Mouse (Mus musculus): ENCODE results near the gene Mepce. TPM values are rescaled to one million over a fixed set of nuclear protein-coding genes. Genes with fewer than 3 reads are reported as not detected.

Gene Mepce
- total and polyA plus RNA-seq, 3 experiments = 32.7 to 43.7 (median 37.3) TPM

DNA sequence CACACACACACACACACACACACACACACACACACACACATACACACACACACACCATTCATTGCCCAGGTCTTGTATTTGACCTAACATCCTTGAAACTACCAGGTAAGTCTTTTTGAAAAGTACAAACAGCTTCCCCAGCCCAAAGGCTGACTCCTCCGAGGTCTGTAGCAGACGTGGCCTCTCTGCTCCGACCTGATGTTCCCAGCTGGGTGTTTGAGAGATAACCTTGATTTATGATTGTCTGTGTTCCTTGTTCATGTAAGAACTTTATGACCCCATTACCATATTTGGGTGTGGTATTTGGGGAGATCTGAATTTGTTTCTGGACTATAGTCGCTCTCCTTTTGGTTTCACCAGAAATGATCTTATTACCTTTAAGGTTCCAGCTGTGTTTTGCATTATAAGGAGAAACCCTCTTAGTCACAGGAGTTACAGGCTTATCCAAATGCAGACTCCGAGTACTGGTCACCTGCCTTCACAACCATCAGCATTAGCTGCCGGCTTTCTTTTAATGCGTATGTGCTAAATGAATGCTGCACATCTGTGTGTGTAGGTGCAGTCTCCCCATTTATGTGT, 10.1 kb downstream of the Mepce start:
- dilution Hi-C loops (cut with MboI; ENCODE audit: extremely low pct_ligation_motif_present, extremely low pct_unique_long_range_greater_than_20kb, low sequenced_read_pairs) (no loop called here), in situ Hi-C loops (cut with MboI; ENCODE audit: low pct_ligation_motif_present, low pct_unique_long_range_greater_than_20kb, low sequenced_read_pairs) (no loop called here)
- DNase-seq (ENCODE audit: extremely low read depth) = no peak
- Histone ChIP-seq H3K9me3 (replicated peaks; ENCODE audit: low read length) (no peaks in the 10 kb centered on the region), H3K79me2 (replicated peaks; ENCODE audit: control insufficient read depth, extremely low read depth, insufficient read depth, poor library complexity, severe bottlenecking) (peaks cover 8% of the 10 kb centered on the region), H3K4me3 (replicated peaks in 1 of 3; ENCODE audit: low read depth in 2 of 3, low read length in 2 of 3, poor library complexity in 1 of 3) (no peak overlapping the region), H3K9ac (ENCODE audit: insufficient read depth, low read depth) (no peak overlapping the region), H3K27me3 (replicated peaks) (no peaks in the 10 kb centered on the region), H3K27ac (ENCODE audit: insufficient read depth, low read depth) (no peak overlapping the region), H3K36me3 (replicated peaks in 1 of 2; ENCODE audit: control insufficient read depth in 1 of 2, insufficient read depth in 1 of 2, low read length in 1 of 2) (peaks cover 17 to 26% of the 10 kb centered on the region in 2 experiments), H3K4me1 (ENCODE audit: control insufficient read depth in 1 of 2, insufficient read depth in 2 of 2) (peaks cover 2 to 47% of the 10 kb centered on the region in 2 experiments; a peak in 2 of 4 replicates), H3K4me2 (ENCODE audit: insufficient read depth, low read depth, poor library complexity, severe bottlenecking) (no peak overlapping the region)
- no peak for TF ChIP-seq SMC3 (IDR thresholded peaks at IDR 0.05; ENCODE audit: low read depth, low read length)
- TF ChIP-seq MEF2A (IDR thresholded peaks at IDR 0.05; ENCODE audit: borderline replicate concordance, low read depth, low read length) = no peak
- no peak for TF ChIP-seq TCF12 (IDR thresholded peaks at IDR 0.05; ENCODE audit: low read depth, low read length)
- no peak for TF ChIP-seq NRF1 (IDR thresholded peaks at IDR 0.05; ENCODE audit: low read depth, low read length)
- no peak for TF ChIP-seq ZNF384 (IDR thresholded peaks at IDR 0.05; ENCODE audit: low read depth, low read length)
- TF ChIP-seq JUND (conservative IDR thresholded peaks at IDR 0.05; ENCODE audit: low read depth, low read length) = no peak
- no peak for TF ChIP-seq ELF1 (IDR thresholded peaks at IDR 0.05; ENCODE audit: low read depth, low read length)
- TF ChIP-seq POLR2A (IDR thresholded peaks at IDR 0.05; ENCODE audit: low read depth, low read length) = no peak
- TF ChIP-seq KAT2A (IDR thresholded peaks at IDR 0.05; ENCODE audit: insufficient replicate concordance, low read length) = no peak

DNA sequence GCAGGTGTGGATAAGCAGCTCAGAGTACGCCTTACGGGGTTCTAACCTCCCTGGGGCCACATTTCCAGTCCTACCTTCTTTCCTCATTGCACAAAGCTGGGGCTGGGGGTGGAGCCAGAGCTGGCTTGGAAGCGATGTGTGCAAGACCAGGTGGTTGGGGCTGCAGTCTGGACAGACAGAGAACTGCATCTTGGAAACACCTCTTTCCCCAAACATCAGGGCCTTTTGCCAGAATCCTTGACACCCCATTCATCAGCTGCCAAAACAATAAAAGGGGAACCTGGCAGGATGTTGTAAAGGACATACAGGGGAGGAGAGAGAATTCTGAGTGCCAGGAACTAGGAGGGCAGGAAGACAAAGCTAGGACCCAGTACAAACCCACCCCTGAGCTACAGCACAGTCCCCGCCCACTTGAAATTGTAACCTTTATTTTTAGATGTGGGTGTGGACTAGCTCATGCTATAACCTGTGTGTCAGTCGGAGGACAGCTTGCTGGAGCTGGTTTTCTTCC, 11.0 kb downstream of the Mepce start:
- no peaks in the 10 kb centered on the region for H3K9me3 ChIP-seq (replicated peaks; ENCODE audit: low read length)
- peak overlapping the region; percentile 22; the same call in 1 of the 2 replicates for H3K4me2 ChIP-seq (ENCODE audit: insufficient read depth, low read depth, poor library complexity, severe bottlenecking)
- DNase-seq (ENCODE audit: extremely low read depth) = peak; percentile 60
- H3K4me1 ChIP-seq (ENCODE audit: control insufficient read depth in 1 of 2, insufficient read depth in 2 of 2) = peaks cover 2 to 38% of the 10 kb centered on the region in 2 experiments; a peak in 2 of 4 replicates
- no peak overlapping the region for H3K4me3 ChIP-seq (replicated peaks in 1 of 3; ENCODE audit: low read depth in 2 of 3, low read length in 2 of 3, poor library complexity in 1 of 3)
- in situ Hi-C loops (cut with MboI; ENCODE audit: low pct_ligation_motif_present, low pct_unique_long_range_greater_than_20kb, low sequenced_read_pairs) (no loop called here), dilution Hi-C loops (cut with MboI; ENCODE audit: extremely low pct_ligation_motif_present, extremely low pct_unique_long_range_greater_than_20kb, low sequenced_read_pairs) (no loop called here)
- no peak overlapping the region for H3K27ac ChIP-seq (ENCODE audit: insufficient read depth, low read depth)
- H3K36me3 ChIP-seq (replicated peaks in 1 of 2; ENCODE audit: control insufficient read depth in 1 of 2, insufficient read depth in 1 of 2, low read length in 1 of 2) = peaks cover 8 to 18% of the 10 kb centered on the region in 2 experiments
- H3K9ac ChIP-seq (ENCODE audit: insufficient read depth, low read depth) = no peak overlapping the region
- TF ChIP-seq HCFC1 (IDR thresholded peaks at IDR 0.05; ENCODE audit: low read depth, low read length) = no peak
- TF ChIP-seq MEF2A (IDR thresholded peaks at IDR 0.05; ENCODE audit: borderline replicate concordance, low read depth, low read length) = no peak
- no peak for TF ChIP-seq TBP (conservative IDR thresholded peaks at IDR 0.05; ENCODE audit: low read depth, low read length)
- no peak for TF ChIP-seq JUND (conservative IDR thresholded peaks at IDR 0.05; ENCODE audit: low read depth, low read length)
- no peak for TF ChIP-seq ZNF384 (IDR thresholded peaks at IDR 0.05; ENCODE audit: low read depth, low read length)
- no peak for TF ChIP-seq NRF1 (IDR thresholded peaks at IDR 0.05; ENCODE audit: low read depth, low read length)
- TF ChIP-seq RAD21 (IDR thresholded peaks at IDR 0.05; ENCODE audit: low read depth, low read length) = no peak
- no peak for TF ChIP-seq POLR2AphosphoS2 (IDR thresholded peaks at IDR 0.05; ENCODE audit: low read depth, low read length)
- no peak for TF ChIP-seq GABPA (IDR thresholded peaks at IDR 0.05; ENCODE audit: insufficient replicate concordance, low read depth, low read length)
- no peak for TF ChIP-seq ELF1 (IDR thresholded peaks at IDR 0.05; ENCODE audit: low read depth, low read length)
- no peak for TF ChIP-seq CHD2 (IDR thresholded peaks at IDR 0.05; ENCODE audit: low read length)
- no peak for TF ChIP-seq CHD1 (IDR thresholded peaks at IDR 0.05; ENCODE audit: low read depth, low read length)
- TF ChIP-seq CTCF (conservative IDR thresholded peaks at IDR 0.05 in 1 of 2, IDR thresholded peaks at IDR 0.05 in 1 of 2; ENCODE audit: low read depth in 2 of 2, low read length in 2 of 2) = no peak
- TF ChIP-seq POLR2A (IDR thresholded peaks at IDR 0.05; ENCODE audit: low read depth, low read length) = no peak
- no peak for TF ChIP-seq KAT2A (IDR thresholded peaks at IDR 0.05; ENCODE audit: insufficient replicate concordance, low read length)
- TF ChIP-seq MAX (IDR thresholded peaks at IDR 0.05; ENCODE audit: low read length) = no peak
- H3K79me2 ChIP-seq (replicated peaks; ENCODE audit: control insufficient read depth, extremely low read depth, insufficient read depth, poor library complexity, severe bottlenecking) = peaks cover 8% of the 10 kb centered on the region
- H3K27me3 ChIP-seq (replicated peaks) = no peaks in the 10 kb centered on the region

All from CH12.LX (cell line).